Mouse (Mus musculus) liver, embryonic 12.5 days (tissue): ENCODE measurements at regions not wholly inside any gene's neighbourhood (a gene's known extent, or its start where the extent isn't known, plus 50 kb on each side); places are given as distances from the start of the nearest gene placed in this dataset.
A peak's percentile ranks its signal among the peaks of the same experiment; 100 is the strongest.

Experiments used
- ATAC-seq: fragments of 200-750 bp; cut with Nextera tagmentation; 2 replicates; pipeline ENCODE4 v1.8.0; 2017; ENCODE audit warnings: moderate number of reproducible peaks, mild to moderate bottlenecking, moderate library complexity
- H3K27ac ChIP-seq: fragments of 300-500 bp; sonication (generic); 2 replicates; pipeline ENCODE4 v1.5.1; 2016; ENCODE audit warnings: mild to moderate bottlenecking
- H3K27me3 ChIP-seq: fragments of 300-500 bp; sonication (generic); replicated peaks from 2 replicates; pipeline ENCODE4 v1.6.1; 2016; ENCODE audit warnings: mild to moderate bottlenecking, moderate library complexity
- H3K36me3 ChIP-seq: fragments of 300-500 bp; sonication (generic); 2 replicates; pipeline ENCODE4 v1.6.1; 2016; ENCODE audit warnings: mild to moderate bottlenecking, moderate library complexity
- H3K4me1 ChIP-seq: fragments of 300-500 bp; sonication (generic); 2 replicates; pipeline ENCODE4 v1.6.1; 2016
- H3K4me2 ChIP-seq: fragments of 300-500 bp; sonication (generic); 2 replicates; pipeline ENCODE4 v1.6.1; 2016; ENCODE audit warnings: mild to moderate bottlenecking, moderate library complexity
- H3K4me3 ChIP-seq: fragments of 300-500 bp; sonication (generic); 2 replicates; pipeline ENCODE4 v1.5.1; 2016; ENCODE audit warnings: mild to moderate bottlenecking, moderate library complexity
- H3K9ac ChIP-seq: fragments of 300-500 bp; sonication (generic); 2 replicates; pipeline ENCODE4 v1.6.1; 2016; ENCODE audit warnings: mild to moderate bottlenecking, moderate library complexity
- H3K9me3 ChIP-seq: fragments of 300-500 bp; sonication (generic); replicated peaks from 2 replicates; pipeline ENCODE4 v1.6.1; 2016; ENCODE audit warnings: mild to moderate bottlenecking, moderate library complexity
- WGBS: fragments of 180-500 bp; shearing (Covaris S2); methylation state at CpG from one replicate; pipeline ENCODE4 v1.1.7; 2016; ENCODE audit not compliant: insufficient replicate concordance; 5-methylcytosine and 5-hydroxymethylcytosine counted together

DNA sequence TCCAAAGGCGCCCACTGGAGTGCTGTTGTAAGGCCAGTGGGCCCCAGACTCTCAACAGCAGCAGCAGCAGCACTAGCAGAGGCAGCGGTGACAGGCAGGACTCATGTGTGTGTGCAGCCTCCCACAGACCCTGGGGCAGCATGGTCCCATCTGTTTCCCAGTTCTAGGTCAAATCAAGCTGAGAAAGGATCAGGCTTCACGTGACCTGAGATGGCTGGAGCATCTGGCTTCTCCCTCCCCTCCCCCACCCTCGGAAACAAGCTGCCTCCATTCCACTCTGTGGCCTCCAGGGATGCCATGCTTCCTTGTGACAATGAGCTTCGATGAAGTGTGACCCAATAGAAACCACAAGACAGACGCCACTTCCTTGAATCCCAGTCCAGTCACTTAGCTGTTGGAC lies 128.8 kb downstream of the Mycn start:
- Histone ChIP-seq H3K27ac (no peak overlapping the region), H3K9ac (no peak overlapping the region), H3K4me1 (peaks cover 19% of the 10 kb centered on the region; the same call in 1 of the 2 replicates), H3K4me3 (no peak overlapping the region), H3K9me3 (no peaks in the 10 kb centered on the region), H3K27me3 (no peaks in the 10 kb centered on the region), H3K4me2 (no peak overlapping the region), H3K36me3 (no peaks in the 10 kb centered on the region)
- ATAC-seq = no peak
- 33% methylated on average over 6 of the region's 6 CpGs for WGBS

GRCm38 (mm10) chr12:12810943-12811342 lies 130.8 kb downstream of the Mycn start:
- ATAC-seq = no peak
- Histone ChIP-seq H3K9me3 (no peaks in the 10 kb centered on the region), H3K4me2 (peak overlapping the region; percentile 46), H3K27ac (no peak overlapping the region), H3K36me3 (no peaks in the 10 kb centered on the region), H3K4me1 (peaks cover 19% of the 10 kb centered on the region; the same call in 1 of the 2 replicates), H3K4me3 (no peak overlapping the region), H3K27me3 (no peaks in the 10 kb centered on the region), H3K9ac (no peak overlapping the region)
- 32% methylated on average over 7 of the region's 7 CpGs for WGBS

GRCm38 (mm10) chr12:12810159-12810885 lies 131.4 kb downstream of the Mycn start:
- no peaks in the 10 kb centered on the region for H3K36me3 ChIP-seq
- H3K27ac ChIP-seq = 0 out of 2 replicates have a peak overlapping the region, but pooled peaks have one; percentile 6
- no peaks in the 10 kb centered on the region for H3K27me3 ChIP-seq
- H3K4me3 ChIP-seq = no peak overlapping the region
- no peak overlapping the region for H3K9ac ChIP-seq
- 10% methylated on average over 16 of the region's 16 CpGs for WGBS
- peak overlapping the region; percentile 46 for H3K4me2 ChIP-seq
- no peaks in the 10 kb centered on the region for H3K9me3 ChIP-seq
- H3K4me1 ChIP-seq = peaks cover 19% of the 10 kb centered on the region; the same call in 1 of the 2 replicates
- peak; percentile 58 for ATAC-seq

DNA sequence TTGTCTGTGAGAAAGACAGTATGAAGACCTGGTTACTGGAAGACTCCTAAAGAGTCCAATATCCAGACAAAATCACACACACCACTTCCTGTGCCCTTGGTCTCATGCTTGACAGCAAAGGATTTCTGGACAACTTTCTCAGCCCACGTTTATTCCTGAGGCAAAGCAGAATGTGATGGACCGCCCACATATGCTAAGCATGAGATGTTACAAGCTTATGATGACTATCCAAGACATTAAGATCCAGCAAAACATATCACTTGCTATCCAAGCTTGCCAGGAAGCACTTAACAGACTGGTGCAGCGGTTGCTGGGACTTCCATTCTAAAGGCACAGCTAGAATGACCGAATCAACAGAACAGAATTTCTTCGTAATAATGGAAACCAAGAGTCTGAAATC lies 133.6 kb downstream of the Mycn start:
- Histone ChIP-seq H3K36me3 (no peaks in the 10 kb centered on the region), H3K4me2 (no peak overlapping the region), H3K27ac (no peak overlapping the region), H3K9me3 (no peaks in the 10 kb centered on the region), H3K27me3 (no peaks in the 10 kb centered on the region), H3K9ac (no peak overlapping the region), H3K4me1 (peaks cover 16% of the 10 kb centered on the region; the same call in 1 of the 2 replicates), H3K4me3 (no peak overlapping the region)
- no peak for ATAC-seq
- WGBS = 75% methylated on average over 5 of the region's 5 CpGs

DNA sequence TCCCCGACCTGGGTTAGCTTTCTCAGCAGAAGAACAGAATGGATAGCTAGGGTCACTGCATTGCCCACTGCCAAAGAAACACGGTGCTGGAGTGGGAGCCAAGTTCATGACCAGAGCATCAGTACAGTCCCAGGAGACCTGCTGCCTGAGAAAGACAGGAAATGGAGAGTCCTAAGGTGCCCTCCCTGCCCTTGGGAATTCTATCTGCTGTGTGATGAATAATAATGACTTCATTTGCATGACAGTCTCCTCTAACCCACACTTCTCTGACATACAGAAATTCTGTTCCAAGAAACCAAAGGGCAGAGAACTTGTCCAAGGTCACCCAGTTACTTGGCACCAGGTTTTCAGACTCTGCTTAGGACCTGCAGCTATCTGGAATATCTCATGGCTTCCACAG lies 138.1 kb downstream of the Mycn start:
- Histone ChIP-seq H3K9ac (no peak overlapping the region), H3K27ac (no peak overlapping the region), H3K9me3 (no peaks in the 10 kb centered on the region), H3K4me1 (no peaks in the 10 kb centered on the region), H3K4me3 (no peak overlapping the region), H3K36me3 (no peaks in the 10 kb centered on the region), H3K27me3 (no peaks in the 10 kb centered on the region), H3K4me2 (no peak overlapping the region)
- no peak for ATAC-seq
- 39% methylated on average over 2 of the region's 2 CpGs for WGBS

- H3K4me2 ChIP-seq = no peak overlapping the region
- H3K27ac ChIP-seq = no peak overlapping the region; the same call in 1 of the 2 replicates
- H3K36me3 ChIP-seq = no peaks in the 10 kb centered on the region
- no peak overlapping the region for H3K9ac ChIP-seq
- H3K27me3 ChIP-seq = no peaks in the 10 kb centered on the region
- H3K4me1 ChIP-seq = no peaks in the 10 kb centered on the region
- H3K4me3 ChIP-seq = no peak overlapping the region
- 57% methylated on average over 11 of the region's 11 CpGs for WGBS
- H3K9me3 ChIP-seq = no peaks in the 10 kb centered on the region
- no peak for ATAC-seq
Observed at GRCm38 (mm10) chr12:12802396-12802795, 139.3 kb downstream of the Mycn start.

DNA sequence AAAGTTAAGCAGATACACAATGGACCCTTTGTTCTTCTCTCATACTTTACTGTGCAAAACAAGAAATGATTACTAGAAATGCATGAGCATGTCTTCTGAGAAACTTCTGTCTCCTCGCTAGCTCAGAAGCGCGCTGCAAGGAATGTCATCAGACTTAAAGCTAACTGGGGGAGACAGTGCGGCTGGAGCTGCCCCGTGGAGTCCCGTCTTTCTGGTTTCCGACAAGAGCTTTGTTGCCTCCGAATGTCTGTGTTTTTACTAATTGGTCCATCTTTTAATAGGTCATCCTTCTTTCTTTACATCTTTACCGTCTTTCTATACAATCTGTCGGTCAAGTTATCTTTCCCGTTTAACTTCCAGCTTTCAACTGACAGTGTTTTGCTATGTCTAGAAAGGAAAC lies 140.0 kb downstream of the Mycn start:
- no peaks in the 10 kb centered on the region for H3K4me1 ChIP-seq
- H3K27me3 ChIP-seq = no peaks in the 10 kb centered on the region
- no peak overlapping the region for H3K9ac ChIP-seq
- WGBS = 66% methylated on average over 11 of the region's 11 CpGs
- no peak overlapping the region for H3K4me2 ChIP-seq
- ATAC-seq = no peak
- no peak overlapping the region for H3K27ac ChIP-seq
- no peaks in the 10 kb centered on the region for H3K9me3 ChIP-seq
- no peak overlapping the region for H3K4me3 ChIP-seq
- no peaks in the 10 kb centered on the region for H3K36me3 ChIP-seq

GRCm38 (mm10) chr12:12800120-12800519 lies 141.6 kb downstream of the Mycn start:
- no peak overlapping the region for H3K4me3 ChIP-seq
- H3K4me2 ChIP-seq = no peak overlapping the region
- no peaks in the 10 kb centered on the region for H3K36me3 ChIP-seq
- no peak overlapping the region for H3K9ac ChIP-seq
- no peaks in the 10 kb centered on the region for H3K27me3 ChIP-seq
- no peaks in the 10 kb centered on the region for H3K4me1 ChIP-seq
- no peak overlapping the region for H3K27ac ChIP-seq
- H3K9me3 ChIP-seq = no peaks in the 10 kb centered on the region
- ATAC-seq = no peak
- 67% methylated on average over 6 of the region's 6 CpGs for WGBS

DNA sequence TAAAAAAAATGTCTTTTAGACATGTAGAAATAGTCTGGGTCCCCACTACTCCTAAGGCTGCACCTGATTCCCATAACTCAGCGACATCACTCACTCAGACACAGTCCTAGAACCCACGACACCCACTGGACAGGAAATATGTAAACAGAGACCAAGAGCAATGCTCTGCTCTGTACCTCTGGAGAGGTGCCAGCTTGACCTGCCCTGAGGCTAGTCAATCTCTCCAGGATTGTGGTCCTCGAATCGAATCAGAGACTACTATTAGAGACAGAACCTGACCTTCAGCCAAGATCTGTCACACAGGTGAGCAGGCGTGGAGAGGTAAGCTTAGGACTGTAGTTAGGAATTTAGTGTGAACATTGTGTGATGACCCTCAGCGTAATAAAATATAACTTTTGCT lies 152.7 kb downstream of the Mycn start:
- Histone ChIP-seq H3K9me3 (no peaks in the 10 kb centered on the region), H3K4me2 (no peak overlapping the region), H3K27me3 (peaks cover 30% of the 10 kb centered on the region), H3K9ac (no peak overlapping the region), H3K36me3 (no peaks in the 10 kb centered on the region), H3K4me3 (no peak overlapping the region), H3K27ac (no peak overlapping the region), H3K4me1 (peaks cover 14% of the 10 kb centered on the region; the same call in 1 of the 2 replicates)
- no peak for ATAC-seq
- WGBS = 64% methylated on average over 6 of the region's 6 CpGs

DNA sequence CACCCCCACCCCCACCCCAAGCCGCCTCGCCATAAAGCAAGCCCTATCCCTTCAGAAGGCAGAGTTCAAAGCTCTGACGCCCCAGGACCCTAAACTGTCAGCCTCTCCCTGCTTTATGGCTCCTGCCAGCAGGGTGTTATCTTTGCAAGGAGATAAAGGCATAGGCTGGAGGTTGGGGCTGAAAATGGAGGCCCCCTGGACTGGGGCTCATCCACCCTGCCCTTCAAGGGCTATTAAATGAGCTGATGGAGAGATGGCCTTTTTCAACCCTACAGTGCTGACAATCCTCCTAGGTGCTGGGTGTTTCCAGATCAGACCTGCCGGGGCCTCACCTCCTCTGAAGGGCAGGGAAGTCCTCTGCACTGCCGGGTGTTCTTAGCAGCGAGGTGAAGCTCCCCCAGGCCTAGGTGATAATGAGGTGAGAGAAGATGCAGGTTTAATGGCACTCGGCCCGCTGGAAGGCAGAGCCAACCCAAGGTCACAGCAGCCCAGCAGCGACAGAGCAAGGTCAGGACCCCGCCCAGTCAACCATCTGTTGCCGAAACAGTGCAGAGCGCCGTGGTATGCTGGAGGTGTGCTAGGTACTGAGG lies 153.4 kb downstream of the Mycn start:
- peaks cover 30% of the 10 kb centered on the region for H3K27me3 ChIP-seq
- no peaks in the 10 kb centered on the region for H3K9me3 ChIP-seq
- H3K4me2 ChIP-seq = peak overlapping the region; percentile 41
- no peak overlapping the region for H3K9ac ChIP-seq
- 0 out of 2 replicates have a peak, but pooled peaks have one; percentile 27 for ATAC-seq
- H3K27ac ChIP-seq = no peak overlapping the region
- WGBS = 36% methylated on average over 13 of the region's 13 CpGs
- H3K4me3 ChIP-seq = peak overlapping the region; percentile 18; the same call in 1 of the 2 replicates
- H3K36me3 ChIP-seq = no peaks in the 10 kb centered on the region
- H3K4me1 ChIP-seq = peaks cover 14% of the 10 kb centered on the region; the same call in 1 of the 2 replicates

DNA sequence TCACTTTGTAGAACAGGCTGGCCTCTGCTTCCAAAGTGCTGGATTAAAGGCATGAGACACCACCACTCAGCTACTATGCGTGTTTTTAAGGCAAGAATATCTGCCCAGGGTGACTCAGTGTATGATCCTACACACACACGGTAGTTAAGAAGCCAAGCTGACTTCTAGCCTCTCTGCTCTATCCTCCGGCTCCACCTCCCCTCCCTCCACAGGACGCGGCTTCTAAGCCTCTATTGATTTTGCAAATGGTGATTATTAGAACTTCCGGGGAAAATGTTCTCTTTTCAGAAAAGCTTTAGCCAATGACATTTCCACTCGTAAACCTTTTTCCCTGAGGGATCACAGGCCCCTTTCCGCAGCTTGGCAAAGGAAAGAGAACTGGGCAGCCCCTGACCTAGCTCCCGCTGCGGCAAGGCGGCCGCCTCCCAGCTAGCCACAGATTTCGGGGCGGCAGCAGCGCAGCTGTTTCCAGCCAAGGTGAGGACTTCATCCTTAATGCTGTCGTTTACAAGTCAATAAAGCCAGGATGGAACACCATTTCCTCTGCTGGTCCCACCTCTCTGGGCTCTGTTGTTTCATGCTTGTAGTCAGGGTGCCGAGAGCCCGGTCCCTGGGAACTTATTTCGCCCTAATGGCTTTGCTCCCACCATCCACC lies 154.0 kb downstream of the Mycn start:
- WGBS = 12% methylated on average over 19 of the region's 19 CpGs
- Histone ChIP-seq H3K4me2 (peak overlapping the region; percentile 41), H3K27ac (no peak overlapping the region), H3K9me3 (no peaks in the 10 kb centered on the region), H3K9ac (no peak overlapping the region), H3K27me3 (peaks cover 30% of the 10 kb centered on the region), H3K4me3 (peak overlapping the region; percentile 18), H3K4me1 (peaks cover 14% of the 10 kb centered on the region; the same call in 1 of the 2 replicates), H3K36me3 (no peaks in the 10 kb centered on the region)
- no peak for ATAC-seq

GRCm38 (mm10) chr12:12787161-12787560 lies 154.6 kb downstream of the Mycn start:
- no peaks in the 10 kb centered on the region for H3K36me3 ChIP-seq
- H3K4me3 ChIP-seq = no peak overlapping the region
- ATAC-seq = no peak
- H3K9me3 ChIP-seq = no peaks in the 10 kb centered on the region
- no peak overlapping the region for H3K27ac ChIP-seq
- H3K4me1 ChIP-seq = peaks cover 12% of the 10 kb centered on the region; the same call in 1 of the 2 replicates
- WGBS = 32% methylated on average over 4 of the region's 4 CpGs
- H3K4me2 ChIP-seq = no peak overlapping the region; the same call in 1 of the 2 replicates
- H3K9ac ChIP-seq = no peak overlapping the region
- peaks cover 30% of the 10 kb centered on the region for H3K27me3 ChIP-seq
